Comparison of ENCODE assay signal across 8 mouse cellular contexts in the genomic region with DNA sequence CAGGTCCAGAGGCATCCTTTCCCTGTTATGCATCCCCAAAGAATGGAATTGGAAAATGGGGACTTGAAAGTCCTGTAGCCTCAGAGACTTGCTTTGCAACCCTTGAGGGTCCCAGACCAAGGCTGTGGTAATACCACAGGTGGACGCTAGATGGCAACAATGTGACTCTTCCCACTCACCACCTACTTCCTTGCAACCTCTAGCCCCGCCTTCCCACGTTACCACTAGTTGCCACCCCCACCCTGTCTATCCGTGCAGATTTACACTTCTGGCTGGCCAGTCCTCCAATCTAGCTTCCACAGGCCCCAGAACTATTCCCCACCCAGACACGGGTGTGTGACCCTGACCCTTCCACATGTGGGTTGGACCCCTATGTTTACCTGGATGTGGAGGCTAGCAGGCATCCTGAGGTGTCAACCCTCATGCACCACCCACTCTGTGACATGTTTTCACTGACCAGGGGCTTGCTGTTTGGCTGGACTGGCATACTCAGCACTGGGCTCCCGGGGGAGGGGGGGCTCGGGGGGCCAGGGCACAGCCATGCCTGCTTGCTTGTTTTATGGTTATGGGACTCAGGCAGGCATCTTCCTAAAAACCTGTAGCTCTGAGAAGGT. TPM values are rescaled to one million over a fixed set of nuclear protein-coding genes. Genes with fewer than 3 reads are reported as not detected.
DNase-seq lines count a peak whose midpoint lies in the region; ATAC-seq and TF ChIP-seq lines count a peak whose summit lies in the region.

No protein-coding gene starts in this region.

- no peaks in the 10 kb centered on the region for H3K9me3 ChIP-seq in ES-E14 (ENCODE audit: control insufficient read depth, insufficient read depth, low read depth, low read length)
- H3K9me3 ChIP-seq in embryonic facial prominence, embryonic 15.5 days (replicated peaks), result no peaks in the 10 kb centered on the region
- H3K9me3 ChIP-seq in heart, postnatal 0 days (replicated peaks; ENCODE audit: control insufficient read depth, low read length), result no peaks in the 10 kb centered on the region
- H3K9me3 ChIP-seq in lung, postnatal 0 days (ENCODE audit: low read length), result no peaks in the 10 kb centered on the region

- no peak overlapping the region for H3K4me3 ChIP-seq in ES-E14 (ENCODE audit: insufficient read depth in 1 of 2, low read depth in 1 of 2, low read length in 2 of 2, poor library complexity in 1 of 2, severe bottlenecking in 1 of 2)
- H3K4me3 ChIP-seq in embryonic facial prominence, embryonic 15.5 days (replicated peaks), result no peak overlapping the region
- no peak overlapping the region for H3K4me3 ChIP-seq in heart, postnatal 0 days (ENCODE audit: low read depth, low read length)
- H3K4me3 ChIP-seq in lung, postnatal 0 days (ENCODE audit: low read depth, low read length), result no peak overlapping the region

- 12% methylated on average over 7 of the region's 7 CpGs for WGBS in embryonic facial prominence, embryonic 15.5 days
- WGBS in heart, postnatal 0 days, result 15% methylated on average over 7 of the region's 7 CpGs
- 11% methylated on average over 7 of the region's 7 CpGs for WGBS in lung, postnatal 0 days

- peaks cover 3 to 23% of the 10 kb centered on the region in 2 experiments; a peak in 3 of 4 replicates for H3K4me1 ChIP-seq in ES-E14 (ENCODE audit: control insufficient read depth in 2 of 2, insufficient read depth in 2 of 2, low read length in 2 of 2, poor library complexity in 1 of 2)
- peaks cover 8% of the 10 kb centered on the region for H3K4me1 ChIP-seq in embryonic facial prominence, embryonic 15.5 days
- no peaks in the 10 kb centered on the region for H3K4me1 ChIP-seq in heart, postnatal 0 days (ENCODE audit: control insufficient read depth, insufficient read depth)
- no peaks in the 10 kb centered on the region for H3K4me1 ChIP-seq in lung, postnatal 0 days (ENCODE audit: insufficient read depth, low read depth, low read length)

- peak; percentile 35; the same call in 1 of the 2 replicates for ATAC-seq in embryonic facial prominence, embryonic 15.5 days (ENCODE audit: insufficient number of reproducible peaks, low FRiP score, low TSS enrichment, low read depth)
- peak; percentile 55; the same call in 1 of the 2 replicates for ATAC-seq in heart, postnatal 0 days (ENCODE audit: insufficient read depth, low read depth)
- peak; percentile 70 for ATAC-seq in lung, postnatal 0 days

- DNase-seq in ES-E14 (ENCODE audit: low read depth, low spot score), result peak; percentile 83
- DNase-seq in adrenal gland, postnatal 36 days, result peak; percentile 62 to 72
- DNase-seq in heart, postnatal 0 days (ENCODE audit: low spot score), result peak; percentile 79
- peak; percentile 78 to 82 for DNase-seq in kidney, postnatal 25 days
- peak; percentile 84 for DNase-seq in lung, postnatal 0 days (ENCODE audit: low spot score)
- peak; percentile 86 for DNase-seq in retina, embryonic 14.5 days (ENCODE audit: low spot score)
- DNase-seq in urinary bladder, postnatal 36 days (ENCODE audit: low spot score in 2 of 2), result peak; percentile 35 to 54

- H3K27ac ChIP-seq in ES-E14 (ENCODE audit: insufficient read depth, low read depth, low read length, poor library complexity, severe bottlenecking), result no peak overlapping the region
- no peak overlapping the region; the same call in 1 of the 2 replicates for H3K27ac ChIP-seq in embryonic facial prominence, embryonic 15.5 days (replicated peaks)
- H3K27ac ChIP-seq in heart, postnatal 0 days (ENCODE audit: low read depth), result no peak overlapping the region
- no peak overlapping the region for H3K27ac ChIP-seq in lung, postnatal 0 days (ENCODE audit: low read length)

- no peak overlapping the region; the same call in 1 of the 2 replicates for H3K4me2 ChIP-seq in embryonic facial prominence, embryonic 15.5 days (replicated peaks)
- peak overlapping the region; percentile 32; the same call in 1 of the 2 replicates for H3K4me2 ChIP-seq in heart, postnatal 0 days (ENCODE audit: low read depth, low read length)
- no peak overlapping the region; the same call in 1 of the 2 replicates for H3K4me2 ChIP-seq in lung, postnatal 0 days (replicated peaks; ENCODE audit: low read depth, low read length)

- H3K36me3 ChIP-seq in ES-E14 (ENCODE audit: control insufficient read depth, insufficient read depth, low read length, poor library complexity, severe bottlenecking), result peaks cover 9% of the 10 kb centered on the region; the same call in 1 of the 2 replicates
- H3K36me3 ChIP-seq in embryonic facial prominence, embryonic 15.5 days, result peaks cover 37% of the 10 kb centered on the region
- peaks cover 35% of the 10 kb centered on the region for H3K36me3 ChIP-seq in heart, postnatal 0 days (replicated peaks; ENCODE audit: control insufficient read depth, insufficient read depth, low read length)
- H3K36me3 ChIP-seq in lung, postnatal 0 days (ENCODE audit: insufficient read depth, low read length), result peaks cover 27% of the 10 kb centered on the region

- in situ Hi-C loops in ES-E14 (cut with MboI; ENCODE audit: low sequenced_read_pairs in 2 of 2, unreplicated experiment in 2 of 2), result no loop called here

- peak; percentile 75 for TF ChIP-seq CTCF in heart, postnatal 0 days (IDR thresholded peaks at IDR 0.05; ENCODE audit: low read depth)
- TF ChIP-seq CTCF in lung, postnatal 0 days (IDR thresholded peaks at IDR 0.05), result peak; percentile 84

- H3K27me3 ChIP-seq in embryonic facial prominence, embryonic 15.5 days, result no peaks in the 10 kb centered on the region
- no peaks in the 10 kb centered on the region for H3K27me3 ChIP-seq in heart, postnatal 0 days (ENCODE audit: control insufficient read depth, insufficient read depth, low read length)
- no peaks in the 10 kb centered on the region for H3K27me3 ChIP-seq in lung, postnatal 0 days (replicated peaks; ENCODE audit: insufficient read depth, low read length)

- no peak; the same call in 1 of the 2 replicates for TF ChIP-seq EP300 in heart, postnatal 0 days (IDR thresholded peaks at IDR 0.05; ENCODE audit: low read depth)
- TF ChIP-seq EP300 in lung, postnatal 0 days (IDR thresholded peaks at IDR 0.05), result no peak

- H3K9ac ChIP-seq in ES-E14 (ENCODE audit: insufficient read depth, low read depth, low read length, poor library complexity, severe bottlenecking), result no peak overlapping the region
- no peak overlapping the region for H3K9ac ChIP-seq in embryonic facial prominence, embryonic 15.5 days
- H3K9ac ChIP-seq in heart, postnatal 0 days (replicated peaks; ENCODE audit: low read depth, low read length), result no peak overlapping the region
- H3K9ac ChIP-seq in lung, postnatal 0 days (replicated peaks; ENCODE audit: low read depth), result no peak overlapping the region

TF ChIP-seq in ES-E14, 5 proteins besides CTCF, POLR2A, EP300 and RAD21:
- TF ChIP-seq ZC3H11A (IDR thresholded peaks at IDR 0.05; ENCODE audit: borderline replicate concordance, low read depth, low read length) (peak; percentile 78), CHD2 (IDR thresholded peaks at IDR 0.05; ENCODE audit: low read depth, low read length) (no peak)

RNA-seq across cellular contexts. Expression of a gene that starts 31.3 kb away (rescaled TPM):
- 9.4 and 13.5 TPM in 2 replicates for total RNA-seq in ES-E14 (2012; rRNA removed)
- 10 to 100 TPM; 14.4 to 22.8 TPM for total RNA-seq in adrenal gland, postnatal 36 days (2021)
- polyA plus RNA-seq in embryonic facial prominence, embryonic 15.5 days (2015; fragmentation: Nextera tagmentation; extraction: Ambion mirVana), result 6.1 and 7.1 TPM in 2 replicates
- 0.08 and 0.93 TPM in 2 replicates for total RNA-seq in heart, postnatal 0 days (2014; rRNA removed; ENCODE audit: low replicate concordance)
- polyA plus RNA-seq in heart, postnatal 0 days (2015; fragmentation: Nextera tagmentation; extraction: Ambion mirVana), result 0.41 and 0.48 TPM in 2 replicates
- polyA plus RNA-seq in lung, postnatal 0 days (2015; fragmentation: Nextera tagmentation; extraction: Ambion mirVana), result 2.3 TPM in 2 replicates
